ENCODE assay signal across 9 mouse cellular contexts in genomic region chr13:108317414-108317813, GRCm38 (mm10). TPM values are rescaled to one million over a fixed set of nuclear protein-coding genes. Genes with fewer than 3 reads are reported as not detected.
DNase-seq lines count a peak whose midpoint lies in the region; ATAC-seq lines count a peak whose summit lies in the region.
"Had no signal": no experiment of that assay in that cellular context is flagged by ENCODE, and none has a peak within 500 bp of the region (broad histone marks: within the 10 kb centered on the region; RNA-seq: fewer than 3 reads in every experiment).

No protein-coding gene starts in this region.

- WGBS in heart, embryonic 10.5 days, result 88% methylated on average over 2 of the region's 2 CpGs
- 83% methylated on average over 2 of the region's 2 CpGs for WGBS in lung, embryonic 16.5 days
- WGBS in hindbrain, embryonic 13.5 days, result 91% methylated on average over 2 of the region's 2 CpGs
- WGBS in macrophage (ENCODE audit: missing documents), result 92% methylated on average over 2 of the region's 2 CpGs

- no peak for ATAC-seq in lung, embryonic 16.5 days (ENCODE audit: low read depth)
- no peak for ATAC-seq in hindbrain, embryonic 13.5 days (ENCODE audit: low FRiP score)

- H3K27me3 ChIP-seq in heart, embryonic 10.5 days (ENCODE audit: insufficient read depth, poor library complexity, severe bottlenecking), result peaks cover 77% of the 10 kb centered on the region
- H3K27me3 ChIP-seq in lung, embryonic 16.5 days (ENCODE audit: control insufficient read depth, insufficient read depth, low read depth, low read length), result no peaks in the 10 kb centered on the region
- no peaks in the 10 kb centered on the region for H3K27me3 ChIP-seq in hindbrain, embryonic 13.5 days

- H3K4me2 ChIP-seq in lung, embryonic 16.5 days (ENCODE audit: low read depth, low read length), result peak overlapping the region; percentile 95
- H3K4me2 ChIP-seq in hindbrain, embryonic 13.5 days, result peak overlapping the region; percentile 93

- H3K9ac ChIP-seq in lung, embryonic 16.5 days (ENCODE audit: low read length), result peak overlapping the region; percentile 83
- no peak overlapping the region for H3K9ac ChIP-seq in hindbrain, embryonic 13.5 days

- H3K4me1 ChIP-seq in heart, embryonic 10.5 days, result peaks cover 15% of the 10 kb centered on the region
- peaks cover 16% of the 10 kb centered on the region for H3K4me1 ChIP-seq in lung, embryonic 16.5 days (replicated peaks; ENCODE audit: control insufficient read depth, insufficient read depth, low read length)
- H3K4me1 ChIP-seq in hindbrain, embryonic 13.5 days (replicated peaks), result peaks cover 12% of the 10 kb centered on the region

- peak overlapping the region; percentile 87; the same call in 1 of the 2 replicates for H3K4me3 ChIP-seq in heart, embryonic 10.5 days
- peak overlapping the region; percentile 85 for H3K4me3 ChIP-seq in lung, embryonic 16.5 days (ENCODE audit: low read length)
- H3K4me3 ChIP-seq in hindbrain, embryonic 13.5 days, result no peak overlapping the region
- peak overlapping the region; percentile 72; the same call in 1 of the 2 replicates for H3K4me3 ChIP-seq in macrophage (ENCODE audit: inconsistent target)

- H3K79me2 ChIP-seq in macrophage (ENCODE audit: inconsistent target), result peaks cover 48% of the 10 kb centered on the region

- H3K9me3 ChIP-seq in heart, embryonic 10.5 days, result no peaks in the 10 kb centered on the region; the same call in 1 of the 2 replicates
- H3K9me3 ChIP-seq in lung, embryonic 16.5 days (ENCODE audit: control insufficient read depth, low read length), result no peaks in the 10 kb centered on the region
- no peaks in the 10 kb centered on the region for H3K9me3 ChIP-seq in hindbrain, embryonic 13.5 days

- no peak for DNase-seq in heart, embryonic 10.5 days (ENCODE audit: low spot score)
- no peak for DNase-seq in heart, adult 9 months (ENCODE audit: low spot score in 2 of 2)
- no peak for DNase-seq in lung, postnatal 14 days
- DNase-seq in ovary, postnatal 14 days (ENCODE audit: low spot score), result no peak
- DNase-seq in adrenal gland, adult 2 months, result no peak
- DNase-seq: layer of hippocampus, postnatal 36 days had no signal

- no peaks in the 10 kb centered on the region for H3K36me3 ChIP-seq in heart, embryonic 10.5 days
- H3K36me3 ChIP-seq in lung, embryonic 16.5 days (ENCODE audit: control insufficient read depth, insufficient read depth, low read length), result no peaks in the 10 kb centered on the region
- H3K36me3 ChIP-seq in hindbrain, embryonic 13.5 days, result no peaks in the 10 kb centered on the region
- H3K36me3 ChIP-seq in macrophage (ENCODE audit: inconsistent target), result no peaks in the 10 kb centered on the region

- H3K27ac ChIP-seq in heart, embryonic 10.5 days, result no peak overlapping the region
- no peak overlapping the region for H3K27ac ChIP-seq in lung, embryonic 16.5 days (ENCODE audit: low read length)
- H3K27ac ChIP-seq in hindbrain, embryonic 13.5 days, result no peak overlapping the region
- no peak overlapping the region for H3K27ac ChIP-seq in macrophage

RNA-seq across cellular contexts. Expression of gene Depdc1b, which starts 1.3 kb away (rescaled TPM):
- 6.5 and 10.0 TPM in 2 replicates for polyA plus RNA-seq in heart, embryonic 10.5 days (2016; fragmentation: Nextera tagmentation; extraction: Ambion mirVana)
- polyA plus RNA-seq in lung, embryonic 16.5 days (2015; fragmentation: Nextera tagmentation; extraction: Ambion mirVana), result 13.3 and 14.3 TPM in 2 replicates
- polyA plus RNA-seq in hindbrain, embryonic 13.5 days (2015; fragmentation: Nextera tagmentation; extraction: Ambion mirVana), result 2.3 and 2.7 TPM in 2 replicates
- total RNA-seq in macrophage (2018; cell fraction: chromatin; rRNA removed), result 1 to 10 TPM in 11 of 26 experiments, under 1 TPM in 8, not detected in 7; 0.21 to 9.8 (median 1.5) TPM
- 1 to 10 TPM in 3 of 26 experiments, under 1 TPM in 23; 0.14 to 1.6 (median 0.44) TPM for total RNA-seq in macrophage (2018; cell fraction: cytosol; rRNA removed)
- total RNA-seq in macrophage (2018; cell fraction: nucleus; rRNA removed), result 1 to 10 TPM in 9 of 26 experiments, under 1 TPM in 10, not detected in 7; 0.18 to 3.4 (median 0.80) TPM
- polyA plus RNA-seq in macrophage (2018), result 0.19 to 1.0 TPM (median 0.50 TPM) in 3 replicates
- total RNA-seq in adrenal gland, adult 2 months (2021), result under 1 TPM; 0.46 to 0.83 TPM
- 0.08 TPM in 1 of 2 replicates, not detected in the other for polyA plus RNA-seq in adrenal gland, adult 2 months (2012; rRNA removed)
